Mouse (Mus musculus): ENCODE measurements around the gene Sertad4. TPM values are rescaled to one million over a fixed set of nuclear protein-coding genes. Genes with fewer than 3 reads are reported as not detected.

The Sertad4 gene
- polyA plus RNA-seq, 1 experiment from 2014 or later: 22.8 TPM

GRCm38 (mm10) chr1:192797011-192797274 lies 58.6 kb downstream of the Sertad4 start:
- Histone ChIP-seq H3K9ac (no peak overlapping the region), H3K27ac (ENCODE audit: low read depth) (no peak overlapping the region; the same call in 1 of the 2 replicates), H3K27me3 (ENCODE audit: insufficient read depth, low read length) (no peaks in the 10 kb centered on the region), H3K4me2 (no peak overlapping the region), H3K4me1 (ENCODE audit: insufficient read depth) (peaks cover 21% of the 10 kb centered on the region), H3K4me3 (ENCODE audit: low read depth, low read length) (no peak overlapping the region), H3K36me3 (ENCODE audit: insufficient read depth) (no peaks in the 10 kb centered on the region), H3K9me3 (ENCODE audit: low read depth, low read length) (no peaks in the 10 kb centered on the region)
- DNase-seq (no peak), ATAC-seq (ENCODE audit: insufficient read depth) (peak; percentile 7; the same call in 1 of the 2 replicates)
- no peak for TF ChIP-seq CTCF (IDR thresholded peaks at IDR 0.05; ENCODE audit: low read depth)
- WGBS: 45% methylated on average over 3 of the region's 3 CpGs

GRCm38 (mm10) chr1:192796201-192797010 lies 59.1 kb downstream of the Sertad4 start:
- Histone ChIP-seq H3K27me3 (ENCODE audit: insufficient read depth, low read length) (no peaks in the 10 kb centered on the region), H3K36me3 (ENCODE audit: insufficient read depth) (no peaks in the 10 kb centered on the region), H3K4me3 (ENCODE audit: low read depth, low read length) (no peak overlapping the region), H3K27ac (ENCODE audit: low read depth) (peak overlapping the region; percentile 44), H3K9me3 (ENCODE audit: low read depth, low read length) (no peaks in the 10 kb centered on the region), H3K4me2 (peak overlapping the region; percentile 38; the same call in 1 of the 2 replicates), H3K4me1 (ENCODE audit: insufficient read depth) (peaks cover 25% of the 10 kb centered on the region), H3K9ac (peak overlapping the region; percentile 2; the same call in 1 of the 2 replicates)
- 5% methylated on average over 19 of the region's 21 CpGs for WGBS
- DNase-seq: peak; percentile 76
- ATAC-seq (ENCODE audit: insufficient read depth): peak; percentile 22
- no peak for TF ChIP-seq CTCF (IDR thresholded peaks at IDR 0.05; ENCODE audit: low read depth)

- no peak for ATAC-seq (ENCODE audit: insufficient read depth)
Observed at GRCm38 (mm10) chr1:192794957-192795745, 60.4 kb downstream of the Sertad4 start.

More at GRCm38 (mm10) chr1:192794957-192795745, 60.4 kb downstream of the Sertad4 start:
- Histone ChIP-seq H3K27me3 (ENCODE audit: insufficient read depth, low read length) (no peaks in the 10 kb centered on the region), H3K36me3 (ENCODE audit: insufficient read depth) (no peaks in the 10 kb centered on the region), H3K9me3 (ENCODE audit: low read depth, low read length) (no peaks in the 10 kb centered on the region), H3K27ac (ENCODE audit: low read depth) (no peak overlapping the region), H3K4me3 (ENCODE audit: low read depth, low read length) (no peak overlapping the region), H3K9ac (no peak overlapping the region), H3K4me2 (no peak overlapping the region), H3K4me1 (ENCODE audit: insufficient read depth) (peaks cover 28% of the 10 kb centered on the region)
- TF ChIP-seq CTCF (IDR thresholded peaks at IDR 0.05; ENCODE audit: low read depth): no peak; the same call in 1 of the 2 replicates
- no peak for DNase-seq
- 58% methylated on average over 9 of the region's 9 CpGs for WGBS

Other genes with a start within 250 kb of the Sertad4 start
- 12.8 and 12.9 TPM in 2 replicates for gene Hhat, start 84.5 kb downstream of the Sertad4 start, polyA plus RNA-seq (2014; fragmentation: Nextera tagmentation; extraction: Ambion mirVana)
- 1.2 and 1.4 TPM in 2 replicates for gene Syt14, start 180.0 kb upstream of the Sertad4 start, polyA plus RNA-seq (2014; fragmentation: Nextera tagmentation; extraction: Ambion mirVana)

Measured in lung, embryonic 14.5 days (tissue).